Mouse (Mus musculus): ENCODE data around the gene Spg7. TPM values are rescaled to one million over a fixed set of nuclear protein-coding genes. Genes with fewer than 3 reads are reported as not detected.

Spg7 gene
- total RNA-seq, 2 experiments from 2014 or later = 60.6 to 71.8 TPM

Small RNA genes lying within 50 kb of the gene (microRNA-seq; reads per million reads assigned to microRNA genes)
- gene Mir7079 = 0 reads per million in 2 experiments
- 0 to 0.72 reads per million in 2 experiments for gene Mir7080

Other genes starting within 250 kb of the Spg7 start
- gene Cdh15, start 215.0 kb upstream of the Spg7 start, total RNA-seq (2021) = 10 to 100 TPM; 15.6 to 20.4 TPM
- 10 to 100 TPM; 47.4 to 55.4 TPM for gene Ankrd11, start 20.7 kb upstream of the Spg7 start, total RNA-seq (2021)
- 100 to 1,000 TPM; 328 to 417 TPM for gene Rpl13, start 39.4 kb downstream of the Spg7 start, total RNA-seq (2021)
- under 1 TPM in 1 of 2 experiments, not detected in 1; 0.23 TPM for gene Cpne7, start 54.4 kb downstream of the Spg7 start, total RNA-seq (2021)
- 1 to 10 TPM; 2.8 to 3.0 TPM for gene Sult5a1, start 95.4 kb downstream of the Spg7 start, total RNA-seq (2021)
- 10 to 100 TPM; 11.7 to 14.6 TPM for gene Dpep1, start 123.3 kb downstream of the Spg7 start, total RNA-seq (2021)
- gene Chmp1a, start 149.8 kb downstream of the Spg7 start, total RNA-seq (2021) = 10 to 100 TPM; 47.8 to 49.7 TPM
- 1 to 10 TPM in 1 of 2 experiments, under 1 TPM in 1; 0.72 to 1.2 TPM for gene Spata33, start 149.9 kb downstream of the Spg7 start, total RNA-seq (2021)
- gene Cdk10, start 161.9 kb downstream of the Spg7 start, total RNA-seq (2021) = 10 to 100 TPM; 10.6 to 12.7 TPM
- gene Spata2l, start 173.3 kb downstream of the Spg7 start, total RNA-seq (2021) = 1 to 10 TPM; 1.3 to 1.4 TPM
- 1 to 10 TPM; 5.0 to 5.1 TPM for gene Zfp276, start 191.3 kb downstream of the Spg7 start, total RNA-seq (2021)
- 10 to 100 TPM; 16.3 to 17.8 TPM for gene Vps9d1, start 191.4 kb downstream of the Spg7 start, total RNA-seq (2021)

Measured in gastrocnemius, postnatal 36 days (tissue).